Mouse (Mus musculus) induced T-regulatory cell, adult 2 months (primary cell): ENCODE results near the gene Ptprn2.
"Not testable (repeated sequence)": the region's sequence is repeated elsewhere in the genome, so short reads cannot be mapped to it uniquely, and the experiment has no call there.

Source experiments
- DNase-seq: peaks from one replicate; pipeline ENCODE4 v3.0.0-alpha.2; 2012; ENCODE audit warnings: low read depth

The Ptprn2 gene

GRCm38 (mm10) chr12:116485591-116486403 lies at the start of gene Ptprn2:
Gene Ptprn2, plus strand, starts transcription at chr12:116485720.
- DNase-seq, result peak; percentile 74

DNA sequence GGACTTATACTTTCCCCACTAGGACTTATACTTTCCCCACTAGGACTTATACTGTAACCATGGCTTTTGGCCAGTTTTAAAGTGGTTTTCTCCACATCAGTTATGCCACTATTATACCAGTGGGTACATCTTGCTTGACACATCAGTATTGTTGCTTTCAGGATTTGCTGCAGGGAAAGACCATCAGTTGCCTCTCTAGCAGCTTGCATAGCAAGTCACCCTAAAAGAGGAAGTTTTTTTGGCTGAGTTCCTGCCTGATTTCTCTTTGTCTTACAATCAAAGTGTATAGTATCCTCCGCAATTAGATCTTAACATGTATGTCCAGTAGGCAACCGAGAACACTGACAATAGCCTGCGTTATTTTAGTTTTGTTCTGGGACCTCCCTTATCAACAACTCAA lies 49.4 kb upstream of the Ptprn2 start:
- DNase-seq, result no peak

GRCm38 (mm10) chr12:116438591-116438990 lies 46.9 kb upstream of the Ptprn2 start:
- DNase-seq, result no peak

DNA sequence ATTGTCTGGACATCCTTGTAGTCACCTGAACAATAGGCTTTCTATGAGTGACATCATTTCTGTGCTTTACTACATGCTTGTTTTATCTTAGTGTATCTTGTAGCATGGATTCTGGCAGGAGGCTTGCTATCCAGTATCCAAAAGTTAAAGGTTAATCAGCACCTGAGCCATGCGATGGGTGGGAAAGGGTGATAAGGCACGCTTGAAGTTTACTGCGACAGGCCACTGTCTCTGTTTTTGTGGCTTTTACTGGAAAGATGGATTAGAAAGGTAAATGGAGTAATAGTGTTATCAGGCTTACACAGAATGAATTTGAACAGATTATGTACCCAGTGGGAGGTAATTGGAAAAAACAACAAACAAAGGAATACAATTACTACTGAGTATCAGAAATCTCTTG lies 43.3 kb upstream of the Ptprn2 start:
- no peak for DNase-seq

GRCm38 (mm10) chr12:116449536-116449935 lies 36.0 kb upstream of the Ptprn2 start:
- DNase-seq, result no peak

DNA sequence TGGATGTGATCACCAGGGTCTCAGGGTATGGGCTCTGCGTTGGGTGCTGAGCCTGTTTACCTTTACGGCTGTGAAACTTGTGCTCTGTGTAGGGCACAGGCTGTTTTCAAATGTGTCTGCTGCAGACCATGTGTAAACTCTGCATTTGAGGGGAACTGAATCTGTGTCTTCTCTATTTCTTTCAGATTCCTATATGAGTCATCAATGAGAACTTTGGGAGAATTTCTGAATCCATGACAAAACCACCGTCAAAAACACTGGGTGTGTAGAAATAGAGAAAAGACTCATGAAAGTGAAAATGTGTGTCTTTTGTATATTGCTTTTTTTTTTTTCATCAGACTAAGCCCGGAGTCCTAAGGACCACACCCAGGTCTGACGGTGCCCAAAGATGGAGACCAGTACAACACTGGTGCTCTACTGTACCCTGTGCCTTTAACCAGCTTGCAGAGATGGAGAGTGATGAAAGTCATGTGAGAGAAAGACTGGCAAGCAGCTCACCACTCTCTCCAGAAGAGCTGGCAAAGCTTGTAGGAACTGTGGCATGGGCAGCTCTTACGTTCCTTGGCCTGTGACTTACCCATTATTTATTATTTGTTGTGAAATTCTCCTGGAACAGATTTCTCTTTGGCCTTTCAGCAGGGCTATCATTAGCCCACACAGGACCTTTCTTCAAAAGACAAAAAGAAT lies 25.0 kb upstream of the Ptprn2 start:
- no peak for DNase-seq

GRCm38 (mm10) chr12:116467030-116467429 lies 18.5 kb upstream of the Ptprn2 start:
- DNase-seq, result peak; percentile 83

- DNase-seq, result no peak
These were observed 17.2 kb upstream of the Ptprn2 start for GRCm38 (mm10) chr12:116468348-116468747.

- peak; percentile 42 for DNase-seq
These were observed 16.4 kb upstream of the Ptprn2 start for GRCm38 (mm10) chr12:116469096-116469495.

- DNase-seq, result no peak
These were observed 12.3 kb upstream of the Ptprn2 start for GRCm38 (mm10) chr12:116473264-116473663.

DNA sequence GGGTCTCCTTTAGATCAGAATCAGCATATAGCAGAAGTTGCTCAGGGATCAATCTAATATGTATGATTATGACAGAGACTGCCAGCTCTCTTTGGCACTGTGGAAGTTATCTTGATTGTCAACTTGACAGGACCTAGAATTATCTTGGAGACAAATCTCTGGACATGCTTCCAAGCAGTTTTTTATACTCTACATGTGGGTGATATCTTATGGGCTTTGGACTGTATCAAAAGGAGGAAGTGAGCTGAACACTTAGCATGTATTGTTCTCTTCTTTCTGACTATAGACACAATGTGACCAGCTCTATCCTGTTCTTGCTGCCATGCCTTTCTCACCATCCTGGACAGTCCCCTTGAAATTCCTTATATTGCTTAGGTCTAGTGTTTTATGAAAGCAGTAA lies 11.8 kb upstream of the Ptprn2 start:
- no peak for DNase-seq

DNA sequence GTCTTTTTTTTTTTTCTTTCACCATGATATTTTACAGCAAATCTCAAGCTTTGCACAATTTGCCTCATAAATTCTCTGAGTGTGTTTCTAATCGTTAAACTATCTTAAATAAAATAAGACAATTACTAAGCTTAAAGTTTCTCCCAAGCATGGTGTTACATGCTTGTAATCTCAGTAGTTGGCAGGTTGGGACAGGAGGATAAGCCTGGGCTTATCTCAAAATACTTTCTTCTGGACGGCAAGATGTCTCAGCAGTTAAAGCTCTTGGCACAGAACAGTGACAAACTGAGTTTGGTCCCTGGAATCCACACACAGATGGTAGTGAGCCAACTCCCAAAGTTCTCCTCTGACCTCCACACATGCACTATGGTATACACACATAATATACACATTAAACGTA lies 10.8 kb upstream of the Ptprn2 start:
- DNase-seq, result no peak

DNA sequence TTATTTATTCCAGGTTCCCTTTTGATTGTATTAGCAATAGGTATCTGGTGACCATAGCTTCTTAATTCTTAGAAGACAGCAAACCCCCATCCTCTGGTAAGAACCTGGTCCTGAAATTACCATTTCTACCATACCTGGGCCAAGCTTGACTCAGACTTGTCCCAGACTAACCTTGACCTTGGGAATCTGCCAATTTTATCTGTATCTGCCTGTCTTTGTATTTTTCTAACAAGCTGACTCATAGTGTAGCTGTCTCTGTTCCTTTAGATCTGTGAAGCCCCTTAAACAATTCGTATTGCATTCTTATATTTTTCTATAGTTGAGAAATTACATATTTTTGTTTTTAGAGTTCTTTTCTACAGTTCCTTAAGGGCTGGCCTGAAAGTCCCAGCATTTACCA lies 6.7 kb upstream of the Ptprn2 start:
- DNase-seq, result no peak

DNA sequence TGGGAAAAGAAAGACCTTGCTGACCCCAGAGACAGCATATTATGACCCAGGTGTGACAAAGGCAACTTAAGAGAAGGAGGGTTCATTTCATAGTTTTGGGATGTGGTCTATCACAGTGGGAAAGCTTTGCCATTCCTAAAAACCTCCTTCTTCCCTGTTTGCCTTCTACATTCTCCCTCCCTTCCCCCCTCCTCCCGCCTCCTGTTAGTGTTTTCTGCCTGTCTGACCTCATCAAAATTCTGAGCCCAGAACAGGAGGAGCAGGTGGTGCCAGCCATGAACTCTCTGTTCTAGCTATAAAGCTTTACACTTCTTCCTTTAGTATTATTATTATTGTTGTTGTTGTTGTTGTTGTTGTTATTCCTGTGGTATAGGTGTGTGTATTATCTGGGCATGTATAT lies 3.6 kb upstream of the Ptprn2 start:
- DNase-seq, result no peak

- no peak for DNase-seq
These were observed 1.9 kb upstream of the Ptprn2 start for GRCm38 (mm10) chr12:116483581-116483980.

GRCm38 (mm10) chr12:116484991-116485390 lies 529 bp upstream of the Ptprn2 start:
- DNase-seq, result no peak

DNA sequence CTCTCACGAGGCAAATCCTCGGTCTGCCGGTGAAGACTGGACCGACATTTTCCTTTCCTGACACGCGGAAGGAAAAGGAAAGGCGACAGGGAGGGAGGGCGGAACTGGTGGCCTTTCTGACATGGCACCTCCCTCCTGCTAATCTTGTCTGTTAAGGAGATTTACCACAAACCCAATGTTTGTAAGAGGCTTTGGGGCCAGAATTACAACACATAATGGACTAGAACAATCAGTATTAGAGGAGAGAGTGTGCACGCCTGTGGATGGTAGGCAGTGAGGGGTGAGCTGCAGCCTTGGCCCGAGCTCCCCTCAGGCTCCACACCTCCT lies 847 bp downstream of the Ptprn2 start:
- DNase-seq, result no peak

- no peak for DNase-seq
These were observed 3.3 kb downstream of the Ptprn2 start for GRCm38 (mm10) chr12:116488836-116489235.

DNA sequence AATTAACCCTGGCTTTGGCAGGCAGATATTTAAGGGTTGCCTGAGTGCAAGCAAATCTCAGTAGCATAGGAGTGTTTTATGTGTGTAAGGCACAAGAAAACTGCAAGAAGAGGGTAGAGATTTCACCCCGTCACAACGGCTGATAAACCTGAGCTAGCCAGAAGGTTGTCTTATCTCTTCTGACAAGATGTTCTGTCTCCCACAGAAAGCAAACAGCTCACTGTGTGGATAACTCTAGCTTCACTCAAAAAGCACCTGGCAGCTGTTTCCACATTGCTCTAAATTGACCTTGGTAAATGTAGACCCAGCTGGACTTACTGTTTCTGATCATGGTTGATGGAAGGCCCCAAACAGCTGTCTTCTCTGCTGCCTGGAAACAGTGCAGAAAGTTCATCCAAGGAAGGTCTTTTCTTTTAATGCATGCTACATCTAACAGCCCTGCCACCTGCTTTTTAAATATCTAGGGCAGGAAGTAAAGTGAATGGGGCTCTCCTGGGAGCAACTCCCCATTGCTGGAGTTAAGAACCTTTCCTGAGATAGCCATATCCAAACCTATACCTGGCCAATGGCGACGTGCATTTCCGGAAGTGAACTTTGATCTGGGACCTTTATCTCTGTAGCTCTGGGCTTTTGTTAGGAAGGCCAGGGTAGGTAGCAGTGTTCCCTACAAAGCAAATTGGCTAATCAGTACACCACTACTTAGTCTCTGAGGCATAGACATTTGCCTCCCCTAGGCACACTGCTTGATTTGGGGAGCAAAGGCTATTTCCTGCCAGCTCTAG lies 5.2 kb downstream of the Ptprn2 start:
- DNase-seq, result no peak

DNA sequence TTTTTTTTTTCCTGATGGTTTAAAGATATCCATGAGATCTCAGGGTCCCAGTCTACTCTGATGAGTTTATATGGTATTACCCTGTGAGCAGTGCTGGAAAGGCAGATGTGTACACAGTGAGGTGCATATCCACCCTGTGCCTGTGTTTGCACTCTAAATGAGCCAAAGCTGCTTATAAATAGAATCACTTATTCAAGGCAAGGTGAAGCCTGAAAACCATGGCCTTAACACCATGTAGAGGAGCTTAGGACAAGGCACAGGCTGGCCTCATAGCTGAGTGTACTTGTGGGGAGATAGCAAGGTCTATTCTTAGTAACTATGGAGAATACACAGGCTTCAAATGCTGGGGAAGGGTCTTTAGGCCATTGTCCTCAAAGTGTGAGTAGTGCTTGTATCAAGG lies 13.1 kb downstream of the Ptprn2 start:
- DNase-seq, result no peak

- no peak for DNase-seq
These were observed 15.1 kb downstream of the Ptprn2 start for GRCm38 (mm10) chr12:116500652-116501051.

DNA sequence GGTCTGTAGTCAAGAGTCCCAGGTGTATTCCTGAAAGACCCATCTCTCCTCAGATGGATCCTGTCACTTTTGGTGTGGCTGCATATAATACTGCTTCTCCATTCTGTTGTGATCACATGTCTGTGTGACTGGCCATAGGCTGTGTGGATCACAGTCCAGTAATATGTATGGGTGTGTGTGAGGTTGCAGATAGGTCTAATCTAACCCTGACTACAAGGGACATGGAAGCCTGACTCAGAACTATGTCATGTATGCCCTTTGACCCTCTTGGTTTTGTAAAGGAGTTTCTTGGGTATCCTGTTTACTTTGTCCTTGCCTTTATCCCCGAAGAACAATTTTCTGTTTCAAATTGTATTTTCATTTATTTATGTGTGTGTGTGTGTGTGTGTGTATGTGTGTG lies 27.0 kb downstream of the Ptprn2 start:
- no peak for DNase-seq

DNA sequence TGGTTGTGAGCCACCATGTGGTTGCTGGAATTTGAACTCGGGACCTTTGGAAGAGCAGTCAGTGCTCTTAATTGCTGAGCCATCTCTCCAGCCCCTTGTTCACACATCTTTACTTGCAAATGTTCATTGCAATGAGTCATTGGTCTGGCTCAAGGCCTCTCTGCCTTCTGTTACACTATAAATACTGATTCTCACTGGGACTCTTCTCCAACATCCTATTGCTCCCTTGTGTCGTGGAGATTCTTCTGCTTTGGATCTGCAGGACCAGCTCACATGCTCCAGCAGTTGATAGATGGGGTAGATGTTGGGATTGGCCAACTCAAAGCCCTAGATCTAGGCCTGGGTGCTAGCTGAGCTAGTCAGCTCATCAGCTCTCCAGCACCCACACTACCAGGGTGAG lies 28.3 kb downstream of the Ptprn2 start:
- not testable (repeated sequence) for DNase-seq
